Mouse (Mus musculus) c-Kit-negative CD71-positive TER-119-positive erythroid progenitor cells, embryonic 14.5 days (primary cell): ENCODE results near the gene Coil.
"Not testable (repeated sequence)": the region's sequence is repeated elsewhere in the genome, so short reads cannot be mapped to it uniquely, and the experiment has no call there.

ENCODE experiments used
- DNase-seq: peaks from one replicate; pipeline ENCODE4 v3.0.0-alpha.2; 2013; ENCODE audit warnings: low read depth, low spot score

Gene Coil

GRCm38 (mm10) chr11:88966881-88967361 is 3.1 kb upstream of the Coil start, which contains the start of gene Elobl:
Gene Elobl (minus strand): TSS chr11:88966931.
- no peak for DNase-seq

GRCm38 (mm10) chr11:88973776-88974701 is 4.0 kb downstream of the Coil start:
- DNase-seq = peak; percentile 61

DNA sequence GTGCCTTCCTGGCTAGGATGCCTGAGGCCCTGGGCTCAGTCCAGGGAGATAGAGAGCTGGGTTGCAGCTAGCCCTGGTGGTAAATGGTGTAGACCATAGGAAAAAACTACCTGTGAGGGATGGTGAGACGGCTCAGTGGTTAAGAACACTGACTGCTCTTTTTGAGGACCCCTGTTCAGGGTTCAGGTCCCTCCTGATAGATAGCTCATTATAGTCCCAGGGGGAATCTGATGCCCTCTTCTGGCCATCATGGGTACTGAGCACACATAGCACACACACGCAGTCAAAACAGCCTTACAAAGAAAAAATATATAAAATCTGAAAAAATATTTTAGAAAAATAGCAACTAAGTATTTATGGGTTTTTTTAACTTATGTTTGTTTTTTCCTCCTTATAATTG is 6.3 kb downstream of the Coil start:
- no peak for DNase-seq

- no peak for DNase-seq
Measured at GRCm38 (mm10) chr11:88977188-88977587, 7.1 kb downstream of the Coil start.

GRCm38 (mm10) chr11:88981337-88981736 is 11.3 kb downstream of the Coil start:
- DNase-seq = no peak

DNA sequence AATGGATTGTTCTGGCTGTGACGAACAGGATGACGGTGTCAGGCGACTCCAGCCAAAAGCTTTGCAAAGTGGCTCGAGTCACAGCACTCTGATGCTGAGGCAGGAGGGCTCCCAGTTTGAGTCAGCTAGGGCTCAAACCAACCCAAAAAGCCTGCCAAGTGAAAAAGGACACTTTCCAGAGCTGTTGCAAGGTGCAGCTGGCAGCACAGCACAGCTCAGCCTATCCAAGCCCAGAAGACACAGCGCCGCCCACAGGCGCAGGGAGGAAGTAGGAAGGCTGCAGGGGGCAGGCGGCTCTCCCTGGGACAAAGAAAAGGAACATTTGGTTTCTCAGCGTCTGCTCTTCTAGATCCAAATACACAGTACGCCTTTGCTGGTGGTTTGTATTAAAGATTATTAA is 16.6 kb downstream of the Coil start:
- DNase-seq = no peak

GRCm38 (mm10) chr11:88988956-88989355 is 18.9 kb downstream of the Coil start:
- DNase-seq = no peak

- no peak for DNase-seq
Measured at GRCm38 (mm10) chr11:88989530-88989929, 19.5 kb downstream of the Coil start.

DNA sequence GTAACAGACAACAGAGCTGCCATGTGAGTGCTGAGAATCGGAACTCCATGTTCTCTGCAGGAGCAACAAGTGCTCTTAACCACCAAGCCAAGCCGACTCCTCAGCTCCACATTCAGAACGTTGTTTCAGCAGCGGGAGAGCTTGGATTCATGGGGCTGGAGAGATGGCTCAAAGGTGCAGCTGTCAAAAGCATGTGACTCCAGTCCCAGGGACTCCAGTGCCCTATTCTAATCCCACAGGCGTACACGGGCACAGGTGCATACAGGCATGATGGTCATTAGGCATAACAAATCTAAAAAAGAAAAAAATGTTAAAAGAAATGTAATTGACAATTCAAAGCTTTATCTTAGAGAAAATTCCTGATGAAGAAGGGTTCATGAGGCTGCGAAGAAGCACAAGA is 23.1 kb downstream of the Coil start:
- no peak for DNase-seq

- DNase-seq = no peak
Measured at GRCm38 (mm10) chr11:88993625-88994024, 23.6 kb downstream of the Coil start.

GRCm38 (mm10) chr11:88994492-88994891 is 24.4 kb downstream of the Coil start:
- no peak for DNase-seq

DNA sequence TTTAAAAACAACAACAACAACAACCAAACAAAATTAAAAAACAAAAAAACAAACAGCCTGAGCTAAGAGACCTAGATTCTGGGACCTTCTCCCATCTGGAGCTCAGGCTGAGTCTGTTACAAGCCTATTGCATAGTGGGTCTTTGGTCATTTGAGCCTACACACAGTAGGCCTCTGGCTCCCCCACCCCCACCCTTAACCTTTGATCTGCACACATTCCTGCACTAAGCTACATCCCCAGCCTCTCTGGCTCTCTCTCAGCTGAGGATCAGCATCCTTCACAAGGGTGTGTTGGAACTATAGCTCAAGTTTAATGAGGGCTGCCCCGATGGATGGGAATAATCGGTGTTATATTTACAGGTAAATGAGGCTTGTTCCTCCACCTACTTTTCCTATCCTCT is 25.6 kb downstream of the Coil start:
- DNase-seq = no peak

DNA sequence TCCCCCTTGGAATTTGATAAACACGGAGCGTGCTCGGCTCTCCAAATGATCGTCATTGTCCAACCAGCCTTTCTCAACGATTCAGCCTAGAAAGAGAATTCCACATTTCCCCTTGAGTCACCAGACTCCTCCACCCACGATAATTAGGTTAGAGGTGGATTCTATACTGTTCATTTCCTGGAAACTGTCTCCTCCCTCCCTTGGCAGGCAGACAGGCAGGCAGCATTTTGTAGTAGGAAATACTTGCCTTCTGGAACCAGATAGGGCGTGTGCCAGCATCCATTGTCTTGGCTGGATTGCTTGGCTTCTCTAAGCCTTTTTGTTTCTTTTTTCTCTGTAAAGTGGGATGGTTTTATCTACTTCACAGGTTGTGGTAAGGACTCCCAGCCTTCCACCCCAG is 26.4 kb downstream of the Coil start:
- no peak for DNase-seq

GRCm38 (mm10) chr11:88997343-88997742 is 27.3 kb downstream of the Coil start:
- DNase-seq = not testable (repeated sequence)

DNA sequence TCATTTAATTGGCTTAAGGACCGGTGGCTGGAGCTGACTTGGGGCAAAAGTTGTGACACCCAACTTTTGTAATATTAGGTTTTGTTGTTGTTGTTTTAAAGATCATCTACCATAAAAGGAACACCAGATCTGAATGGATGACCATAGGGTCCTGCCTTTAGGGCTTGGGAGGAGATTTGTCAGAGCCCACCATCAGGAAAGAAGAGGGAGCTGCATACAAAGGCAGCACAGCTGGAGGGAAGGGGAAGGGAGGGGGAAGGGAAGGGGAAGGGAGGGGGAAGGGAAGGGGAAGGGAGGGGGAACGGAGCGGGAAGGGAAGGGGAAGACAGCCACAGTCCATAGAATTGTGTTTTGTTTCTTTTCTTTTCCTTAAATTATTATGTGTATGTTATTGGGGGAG is 28.4 kb downstream of the Coil start:
- no peak for DNase-seq

GRCm38 (mm10) chr11:88998974-88999722 is 29.1 kb downstream of the Coil start, which contains the start of gene Trim25:
Gene Trim25 (plus strand): TSS chr11:88999376.
- peak; percentile 85 for DNase-seq

GRCm38 (mm10) chr11:88999723-89000526 is 29.9 kb downstream of the Coil start:
- no peak for DNase-seq

GRCm38 (mm10) chr11:89000527-89000819 is 30.4 kb downstream of the Coil start:
- no peak for DNase-seq

GRCm38 (mm10) chr11:89001569-89001968 is 31.5 kb downstream of the Coil start:
- DNase-seq = no peak

GRCm38 (mm10) chr11:89002068-89002467 is 32.0 kb downstream of the Coil start:
- DNase-seq = no peak

DNA sequence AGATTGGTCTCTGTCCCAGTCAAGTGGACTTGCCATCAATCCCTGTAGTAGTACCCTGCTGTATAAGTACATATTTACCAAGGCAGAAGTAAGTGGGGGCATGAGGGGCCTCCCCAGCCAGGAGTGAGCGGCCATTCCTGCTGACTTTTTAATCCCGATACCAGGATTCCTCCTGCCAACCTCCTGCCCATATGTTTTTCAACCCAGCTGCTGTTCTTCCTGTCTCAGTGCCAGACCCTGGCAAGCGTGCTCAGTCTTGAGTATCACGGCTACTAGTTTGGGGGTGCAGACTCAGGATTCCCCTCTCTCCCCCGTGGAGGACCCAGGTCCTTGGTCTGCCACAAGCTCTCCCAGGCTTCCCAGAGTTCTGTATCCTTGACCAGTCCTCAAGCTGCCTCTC is 32.6 kb downstream of the Coil start:
- DNase-seq = no peak

DNA sequence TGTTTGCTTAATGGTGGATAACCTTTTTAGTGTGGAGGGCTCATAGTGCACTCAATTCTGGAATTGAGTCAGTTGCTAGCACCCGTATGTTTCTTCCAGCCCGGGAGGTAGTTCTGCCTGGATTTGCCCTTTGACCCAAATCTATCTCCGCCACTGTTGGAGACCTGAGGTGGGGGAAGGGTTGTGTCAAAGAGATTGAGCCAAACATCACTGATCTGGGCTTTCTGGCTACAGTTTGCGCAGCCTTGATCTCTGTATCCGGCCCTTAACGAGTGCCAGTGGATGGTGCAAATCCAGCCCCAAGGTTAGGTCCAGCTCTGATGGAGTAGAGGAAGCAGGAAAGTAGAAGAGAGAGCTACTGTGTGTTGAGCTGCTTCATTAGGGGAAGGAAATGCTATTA is 33.0 kb downstream of the Coil start:
- DNase-seq = no peak
